Mouse (Mus musculus) 3T3-L1 (cell line): ENCODE measurements around the gene 2900011O08Rik.

Source experiments
- DNase-seq: peaks from one replicate; pipeline ENCODE4 v3.0.0-alpha.2; 2015; ENCODE audit warnings: low read depth, low spot score

The 2900011O08Rik gene

DNA sequence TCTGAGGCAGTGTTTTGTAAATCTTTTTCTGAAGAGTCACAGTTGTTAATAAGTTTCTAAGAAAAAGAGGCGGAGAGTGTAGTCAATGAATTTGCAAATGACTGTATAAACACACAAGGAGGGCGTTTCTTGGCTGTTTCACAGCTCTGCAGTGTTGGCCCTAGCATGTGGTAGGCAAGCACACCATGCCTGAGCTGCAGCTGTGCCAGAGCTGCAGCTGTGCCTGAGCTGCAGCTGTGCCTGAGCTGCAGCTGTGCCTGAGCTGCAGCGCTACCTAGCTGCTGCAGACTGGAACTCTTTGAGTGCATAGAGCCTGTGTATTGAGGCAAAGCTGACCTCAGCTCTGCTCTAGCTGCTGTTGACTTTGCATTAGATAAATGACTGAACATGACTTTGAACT lies 17.8 kb downstream of the 2900011O08Rik start:
- peak; percentile 25 for DNase-seq

DNA sequence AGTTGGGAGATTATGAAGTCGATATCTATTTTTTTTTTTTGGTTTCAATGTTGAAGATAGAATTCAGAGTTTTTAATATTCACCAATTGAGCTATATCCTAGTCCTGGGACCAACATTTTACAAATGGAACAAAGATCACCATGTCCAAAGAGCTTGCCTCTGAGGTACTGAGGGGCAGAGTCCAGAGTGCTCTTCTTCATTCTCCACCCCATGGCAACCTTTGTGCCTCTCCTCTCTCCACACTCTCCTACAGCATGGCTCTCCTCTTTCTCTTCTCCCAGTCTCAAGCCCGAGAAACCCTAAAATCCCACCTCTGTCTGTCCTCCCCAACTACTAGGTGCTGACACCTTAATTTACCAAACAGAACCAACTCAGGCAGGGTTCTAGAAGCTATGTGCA lies 18.3 kb downstream of the 2900011O08Rik start:
- no peak for DNase-seq

- DNase-seq, result no peak
These were observed 18.9 kb downstream of the 2900011O08Rik start for GRCm38 (mm10) chr16:14005266-14005665.

GRCm38 (mm10) chr16:14008081-14008480 lies 21.7 kb downstream of the 2900011O08Rik start:
- no peak for DNase-seq

DNA sequence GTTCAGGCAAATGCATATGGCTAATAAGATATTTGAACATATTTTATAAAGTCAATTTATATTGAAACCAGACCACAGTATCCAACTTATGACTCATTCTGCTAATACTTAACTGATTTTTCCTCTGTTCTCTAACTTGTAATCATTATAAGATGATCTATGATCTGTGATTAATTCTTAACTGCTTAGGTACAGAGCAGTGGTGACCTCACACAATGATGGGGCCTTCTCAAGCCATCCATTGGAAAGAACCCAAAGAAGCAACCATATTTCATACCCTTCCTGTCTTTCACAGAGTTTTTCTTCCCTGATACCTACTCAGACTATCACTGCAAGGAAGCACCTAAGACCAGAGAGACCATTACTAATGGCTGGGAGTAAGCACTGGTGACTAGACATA lies 22.3 kb downstream of the 2900011O08Rik start:
- DNase-seq, result no peak

- DNase-seq, result no peak
These were observed 23.6 kb downstream of the 2900011O08Rik start for GRCm38 (mm10) chr16:14009966-14010365.

- DNase-seq, result no peak
These were observed 30.9 kb downstream of the 2900011O08Rik start for GRCm38 (mm10) chr16:14017306-14017705.

DNA sequence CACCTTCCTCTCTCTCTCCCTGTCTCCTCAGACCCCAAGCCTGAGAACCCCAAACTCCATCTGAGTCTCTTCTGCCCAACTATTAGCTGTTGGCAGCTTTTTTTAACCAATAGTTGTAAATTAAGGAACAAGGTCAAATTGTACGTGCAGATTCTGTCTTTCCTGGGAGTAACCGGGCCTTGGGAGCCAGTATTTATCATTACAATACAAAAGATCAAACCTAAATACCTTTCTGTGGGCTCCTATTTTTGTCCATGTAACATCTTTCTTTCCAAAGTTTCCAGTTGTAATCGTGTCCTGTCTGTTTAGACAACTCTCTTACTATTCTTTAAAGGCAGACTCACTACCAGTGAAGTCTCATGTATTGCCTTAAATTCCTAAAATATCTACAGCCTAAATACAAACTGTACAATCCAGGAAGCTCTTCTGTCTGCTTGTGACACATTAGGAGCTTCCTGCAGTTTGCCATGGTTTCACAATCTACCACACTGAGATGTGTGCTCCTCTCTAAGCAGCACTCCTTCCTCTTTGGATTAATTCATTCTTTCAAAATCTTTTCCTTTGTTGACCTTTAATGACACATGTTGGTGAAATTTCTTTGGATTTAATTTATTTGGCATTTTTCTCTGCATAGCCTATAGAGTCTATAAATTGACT lies 34.9 kb downstream of the 2900011O08Rik start:
- DNase-seq, result no peak

DNA sequence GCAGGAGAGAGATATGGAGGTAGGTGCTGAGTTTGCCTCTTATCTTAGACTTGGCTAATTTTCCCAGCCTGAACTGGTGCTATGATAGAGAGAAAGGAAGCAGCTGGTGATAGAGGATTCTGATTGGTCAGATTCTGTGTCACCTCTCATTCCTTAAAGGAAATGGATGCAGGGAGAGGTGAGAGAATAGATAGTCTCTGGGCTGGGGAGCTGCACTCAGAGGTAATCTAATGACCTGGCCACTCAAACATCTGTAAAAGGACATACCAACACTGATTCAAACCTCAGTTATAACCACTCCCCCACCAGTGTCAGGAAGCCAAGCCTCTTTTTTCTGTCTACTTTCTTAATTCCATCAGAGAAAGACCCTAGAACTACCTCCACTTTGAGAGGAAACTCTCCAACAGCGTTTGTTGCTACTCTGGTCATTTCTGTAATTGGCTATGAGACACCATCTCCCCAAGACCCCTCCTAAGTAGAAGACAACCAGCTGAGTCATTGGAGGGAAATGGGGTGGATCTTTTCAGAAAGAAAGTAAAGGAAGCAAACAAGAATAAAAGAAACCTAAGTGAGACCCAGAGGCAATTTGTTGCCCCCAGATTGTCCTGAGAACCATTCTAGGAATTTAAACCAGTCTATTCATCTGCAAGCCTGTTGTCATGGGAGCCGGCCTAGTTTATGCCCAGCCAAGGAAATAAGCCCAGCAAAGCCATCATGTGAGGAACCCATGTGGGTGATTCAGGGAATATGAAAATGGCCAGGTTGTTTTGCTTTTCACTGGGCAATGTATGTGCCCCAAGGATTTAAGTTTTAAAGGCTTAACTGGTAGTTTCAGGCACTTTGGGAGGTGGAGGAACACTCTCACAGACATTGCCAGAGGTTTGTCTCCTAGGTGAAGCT lies 38.9 kb downstream of the 2900011O08Rik start:
- peak; percentile 17 for DNase-seq

- DNase-seq, result peak; percentile 33
These were observed 42.7 kb downstream of the 2900011O08Rik start for GRCm38 (mm10) chr16:14029072-14029471.

DNA sequence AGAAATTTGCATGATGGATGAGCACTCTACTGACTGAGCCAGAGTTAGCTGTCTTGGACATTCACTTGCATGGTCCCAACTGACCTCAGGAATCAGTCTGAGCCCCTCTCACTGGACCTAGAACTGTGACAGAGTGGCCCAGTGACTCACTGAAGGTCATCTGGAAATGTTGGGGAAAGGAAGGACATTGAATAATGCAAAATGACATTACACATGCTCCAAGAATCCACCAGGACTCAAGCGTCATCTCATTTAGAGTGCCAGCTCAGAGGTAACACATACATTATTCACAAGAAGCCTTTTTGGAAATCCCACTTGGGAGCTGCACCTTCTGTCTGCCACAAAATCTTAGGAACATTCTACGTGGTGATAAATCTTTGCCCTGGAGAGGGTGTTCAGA lies 43.4 kb downstream of the 2900011O08Rik start:
- DNase-seq, result peak; percentile 64

- peak; percentile 36 for DNase-seq
These were observed 44.2 kb downstream of the 2900011O08Rik start for GRCm38 (mm10) chr16:14030650-14031049.

GRCm38 (mm10) chr16:14033076-14033475 lies 46.7 kb downstream of the 2900011O08Rik start:
- DNase-seq, result peak; percentile 12

- no peak for DNase-seq
These were observed 56.0 kb downstream of the 2900011O08Rik start for GRCm38 (mm10) chr16:14042421-14042820.

GRCm38 (mm10) chr16:14044695-14045094 lies 58.3 kb downstream of the 2900011O08Rik start:
- DNase-seq, result no peak

- DNase-seq, result no peak
These were observed 59.9 kb downstream of the 2900011O08Rik start for GRCm38 (mm10) chr16:14046224-14046756.

GRCm38 (mm10) chr16:14052221-14052620 lies 65.8 kb downstream of the 2900011O08Rik start:
- DNase-seq, result no peak

DNA sequence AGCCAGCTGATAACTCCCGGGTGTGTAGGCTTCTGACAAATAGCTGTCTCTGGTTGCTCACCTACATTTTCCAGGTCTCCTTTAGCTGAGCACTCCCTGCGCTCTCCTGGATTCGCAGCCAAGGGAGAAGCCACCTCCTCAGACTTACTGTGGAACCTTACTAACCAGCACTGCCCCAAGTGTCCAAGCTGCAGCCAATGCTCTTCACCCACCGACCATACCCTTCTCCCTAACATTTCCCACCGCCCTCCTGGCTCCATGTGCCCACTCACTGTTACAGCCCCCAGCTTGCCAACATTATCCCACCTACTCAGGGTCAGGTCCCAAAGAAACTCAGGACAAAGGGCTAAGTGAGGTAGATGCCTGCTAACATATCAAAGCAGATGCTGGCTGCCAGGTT lies 66.7 kb downstream of the 2900011O08Rik start:
- no peak for DNase-seq

- no peak for DNase-seq
These were observed 68.9 kb downstream of the 2900011O08Rik start for GRCm38 (mm10) chr16:14055271-14055670.

DNA sequence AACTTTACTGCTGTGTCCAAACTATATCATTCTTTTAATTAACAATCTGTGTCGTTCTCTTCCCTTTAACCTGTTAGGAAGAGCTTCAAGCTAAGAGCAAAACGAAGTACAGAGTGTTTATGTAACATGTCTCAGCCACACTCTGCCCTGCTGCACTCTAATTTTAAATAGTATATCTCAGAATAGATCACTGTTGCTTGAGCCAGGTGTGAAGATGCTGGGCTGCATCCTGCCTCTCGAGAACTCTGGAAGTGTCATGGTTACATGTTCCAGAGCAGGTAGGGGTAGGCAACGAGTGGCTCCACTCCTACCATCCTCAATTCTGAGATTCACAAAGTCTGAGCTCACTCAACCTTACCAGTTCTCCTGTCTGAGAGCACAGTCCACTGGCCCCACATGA lies 70.3 kb downstream of the 2900011O08Rik start:
- DNase-seq, result no peak

GRCm38 (mm10) chr16:14058541-14058940 lies 72.1 kb downstream of the 2900011O08Rik start:
- DNase-seq, result no peak

- no peak for DNase-seq
These were observed 72.9 kb downstream of the 2900011O08Rik start for GRCm38 (mm10) chr16:14059118-14059854.
